Mouse (Mus musculus) heart, embryonic 16.5 days (tissue): Measurements from ENCODE around the gene Mrgpra6. TPM values are rescaled to one million over a fixed set of nuclear protein-coding genes. Genes with fewer than 3 reads are reported as not detected.

Experiments used
- ATAC-seq: fragments of 200-750 bp; cut with Nextera tagmentation; replicated peaks from 2 replicates; pipeline ENCODE4 v1.8.0; 2017; ENCODE audit warnings: moderate number of reproducible peaks; ENCODE audit not compliant: insufficient read depth, low FRiP score; ENCODE audit errors: extremely low read depth
- H3K27ac ChIP-seq: fragments of 300-500 bp; sonication (generic); 2 replicates; pipeline ENCODE4 v1.5.1; 2014; ENCODE audit warnings: mild to moderate bottlenecking, low read length, control low read depth, moderate library complexity
- H3K27me3 ChIP-seq: fragments of 300-500 bp; sonication (generic); 2 replicates; pipeline ENCODE4 v1.6.1; 2014; ENCODE audit warnings: low read length, mixed read lengths; ENCODE audit not compliant: control insufficient read depth, insufficient read depth
- H3K36me3 ChIP-seq: fragments of 300-500 bp; sonication (generic); 2 replicates; pipeline ENCODE4 v1.6.1; 2014; ENCODE audit not compliant: control insufficient read depth, insufficient read depth
- H3K4me1 ChIP-seq: fragments of 300-500 bp; sonication (generic); 2 replicates; pipeline ENCODE4 v1.6.1; 2014; ENCODE audit warnings: low read length, mixed read lengths; ENCODE audit not compliant: control insufficient read depth, insufficient read depth
- H3K4me2 ChIP-seq: fragments of 300-500 bp; sonication (generic); 2 replicates; pipeline ENCODE4 v1.6.1; 2014; ENCODE audit warnings: low read depth, mild to moderate bottlenecking, control low read depth, low read length
- H3K4me3 ChIP-seq: fragments of 300-500 bp; sonication (generic); 2 replicates; pipeline ENCODE4 v1.5.1; 2014; ENCODE audit warnings: mild to moderate bottlenecking, control low read depth, low read length
- H3K9ac ChIP-seq: fragments of 300-500 bp; sonication (generic); 2 replicates; pipeline ENCODE4 v1.6.1; 2014; ENCODE audit warnings: low read length, control low read depth
- H3K9me3 ChIP-seq: fragments of 300-500 bp; sonication (generic); replicated peaks from 2 replicates; pipeline ENCODE4 v1.6.1; 2016; ENCODE audit warnings: low read length; ENCODE audit not compliant: control insufficient read depth
- WGBS: fragments of 180-500 bp; shearing (Covaris S2); extraction: QIAGEN DNeasy Blood & Tissue Kit; methylation state at CpG from one replicate; pipeline ENCODE4 v1.1.7; 2014; 5-methylcytosine and 5-hydroxymethylcytosine counted together
- polyA plus RNA-seq: library from polyadenylated mRNA; unstranded; fragments of >200 nt; fragmentation: Nextera tagmentation; extraction: Ambion mirVana; gene quantifications from 2 replicates; pipeline ENCODE4 v1.2.1, GENCODE M21; 2015

The Mrgpra6 gene
- not detected in 2 replicates for polyA plus RNA-seq

DNA sequence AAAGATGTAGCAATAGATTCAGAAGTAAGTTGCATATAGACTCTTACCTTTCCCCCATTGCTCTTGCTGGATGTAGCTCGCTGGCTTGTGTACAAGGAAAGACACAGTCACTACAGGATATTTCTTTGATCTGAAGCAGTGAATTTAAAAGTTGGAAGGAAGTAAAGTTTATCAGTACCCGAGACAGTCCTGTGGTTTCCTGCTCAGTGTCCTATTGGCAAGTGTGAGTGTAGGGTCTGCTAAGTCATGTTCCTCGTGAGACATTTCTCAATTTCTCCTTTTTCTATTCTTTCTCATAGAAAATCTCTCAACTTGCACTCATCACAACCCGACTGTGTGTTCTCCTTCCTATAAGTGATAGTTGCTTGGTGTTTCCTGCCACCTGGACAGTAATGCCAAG lies at the start of gene Mrgpra6:
Gene Mrgpra6, minus strand, starts transcription at position 91 of the 400 bp plus-strand sequence.
- ATAC-seq = no peak
- Histone ChIP-seq H3K4me2 (no peak within 1 kb of the TSS), H3K27me3 (no peaks in the 10 kb centered on the region), H3K36me3 (no peaks in the 10 kb centered on the region), H3K27ac (no peak within 1 kb of the TSS), H3K4me1 (no peaks in the 10 kb centered on the region), H3K4me3 (no peak within 1 kb of the TSS), H3K9me3 (no peaks in the 10 kb centered on the region), H3K9ac (no peak within 1 kb of the TSS)
- WGBS = 50% methylated on average over 4 of the region's 4 CpGs

DNA sequence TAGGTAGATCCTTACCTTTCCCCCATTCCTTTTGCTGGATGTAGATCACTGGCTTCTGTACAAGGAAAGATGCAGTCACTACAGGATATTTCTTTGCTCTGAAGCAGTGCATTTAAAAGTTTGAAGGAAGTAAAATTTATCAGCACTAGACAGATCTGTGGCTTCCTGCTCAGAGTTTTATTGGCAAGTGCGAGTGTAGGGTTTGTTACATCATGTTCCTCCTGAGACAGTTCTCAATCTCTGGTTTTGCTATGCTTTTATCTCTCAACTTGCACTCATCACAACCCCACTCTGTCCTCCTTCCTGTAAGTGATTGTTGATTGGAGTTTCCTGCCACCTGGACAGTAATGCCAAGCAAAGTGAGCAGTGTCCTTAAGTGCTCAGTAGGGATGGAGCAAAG lies 48.0 kb upstream of the Mrgpra6 start, which contains the start of gene Mrgpra9:
Gene Mrgpra9, minus strand, starts transcription at position 79 of the 400 bp plus-strand sequence.
- WGBS = 34% methylated on average over 1 of the region's 1 CpGs
- H3K27me3 ChIP-seq = no peaks in the 10 kb centered on the region
- H3K9me3 ChIP-seq = no peaks in the 10 kb centered on the region

DNA sequence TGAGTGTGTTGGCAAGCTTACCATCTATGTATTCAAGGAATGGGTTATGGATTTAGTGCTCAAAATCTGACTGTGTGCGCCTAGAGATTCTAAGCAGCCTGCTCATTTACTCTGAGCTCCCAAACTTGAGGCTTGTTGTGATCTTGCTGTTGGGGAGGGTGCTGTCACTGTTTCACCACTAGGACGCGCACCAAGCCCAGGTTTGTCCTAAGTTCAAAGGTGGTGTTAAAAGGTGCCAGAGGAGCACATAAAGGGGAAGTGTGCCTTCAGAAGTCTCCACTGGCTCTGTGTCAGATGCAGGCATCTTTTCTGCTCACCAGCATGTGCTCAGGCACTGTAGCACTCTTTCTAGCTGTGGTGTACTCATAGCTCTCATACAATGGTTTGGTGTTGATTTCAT lies 39.9 kb upstream of the Mrgpra6 start:
- no peak for ATAC-seq
- WGBS = 51% methylated on average over 3 of the region's 3 CpGs

More for the DNA sequence above, 48.0 kb upstream of the Mrgpra6 start, which contains the start of gene Mrgpra9:
- no peak within 1 kb of the TSS for H3K4me3 ChIP-seq
- H3K27ac ChIP-seq = no peak within 1 kb of the TSS
- no peak for ATAC-seq
- no peaks in the 10 kb centered on the region for H3K4me1 ChIP-seq
- no peak within 1 kb of the TSS for H3K9ac ChIP-seq
- no peaks in the 10 kb centered on the region for H3K36me3 ChIP-seq
- H3K4me2 ChIP-seq = no peak within 1 kb of the TSS

DNA sequence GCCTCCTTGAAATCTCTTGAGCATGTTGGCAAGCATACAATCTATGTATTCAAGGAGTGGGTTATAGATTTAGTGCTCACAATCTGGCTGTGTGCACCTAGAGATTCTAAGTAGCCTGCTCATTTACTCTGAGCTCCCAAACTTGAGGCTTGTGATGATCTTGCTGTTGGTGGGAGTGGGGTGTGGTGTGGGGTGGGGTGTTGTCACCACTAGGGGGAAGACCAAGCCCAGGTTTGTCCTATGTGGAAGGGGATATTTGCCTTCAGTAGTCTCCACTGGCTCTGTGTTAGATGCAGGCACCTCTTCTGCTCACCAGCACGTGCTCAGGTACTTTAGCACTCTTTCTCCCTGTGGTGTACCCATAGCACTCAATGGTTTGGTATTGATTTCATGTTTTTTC lies 9.4 kb downstream of the Mrgpra6 start:
- Histone ChIP-seq H3K27me3 (no peaks in the 10 kb centered on the region), H3K27ac (no peak overlapping the region), H3K9me3 (no peaks in the 10 kb centered on the region), H3K4me3 (no peak overlapping the region), H3K9ac (no peak overlapping the region), H3K4me1 (no peaks in the 10 kb centered on the region), H3K4me2 (no peak overlapping the region), H3K36me3 (no peaks in the 10 kb centered on the region)
- 47% methylated on average over 1 of the region's 1 CpGs for WGBS
- ATAC-seq = no peak

More for the DNA sequence above, 39.9 kb upstream of the Mrgpra6 start:
- no peaks in the 10 kb centered on the region for H3K36me3 ChIP-seq
- no peak overlapping the region for H3K4me3 ChIP-seq
- no peaks in the 10 kb centered on the region for H3K4me1 ChIP-seq
- no peak overlapping the region for H3K4me2 ChIP-seq
- H3K9me3 ChIP-seq = no peaks in the 10 kb centered on the region
- no peak overlapping the region for H3K27ac ChIP-seq
- H3K27me3 ChIP-seq = no peaks in the 10 kb centered on the region
- H3K9ac ChIP-seq = no peak overlapping the region

DNA sequence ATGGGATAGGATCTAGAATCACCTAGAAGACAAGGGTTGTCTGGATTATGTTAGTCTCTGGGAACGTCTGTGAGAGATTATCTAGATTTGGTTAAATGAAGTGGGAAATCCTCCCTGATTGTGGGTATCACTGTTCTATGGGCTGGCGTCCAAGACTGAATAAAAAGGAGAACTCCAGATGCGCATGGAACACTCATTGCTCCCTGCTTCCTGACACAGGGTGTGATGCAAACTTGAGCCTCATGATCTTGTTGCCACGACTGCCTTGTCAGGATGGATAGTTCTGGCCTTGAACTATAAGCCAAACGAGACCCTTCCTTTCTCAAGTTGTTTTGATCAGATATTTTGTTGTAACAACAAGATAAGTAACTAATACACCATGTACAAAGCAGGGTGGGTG lies 33.9 kb downstream of the Mrgpra6 start:
- Histone ChIP-seq H3K9me3 (no peaks in the 10 kb centered on the region), H3K4me1 (no peaks in the 10 kb centered on the region), H3K36me3 (no peaks in the 10 kb centered on the region), H3K9ac (no peak overlapping the region), H3K4me3 (no peak overlapping the region), H3K27me3 (no peaks in the 10 kb centered on the region), H3K4me2 (no peak overlapping the region), H3K27ac (no peak overlapping the region)
- ATAC-seq = no peak
- WGBS = 56% methylated on average over 5 of the region's 5 CpGs

DNA sequence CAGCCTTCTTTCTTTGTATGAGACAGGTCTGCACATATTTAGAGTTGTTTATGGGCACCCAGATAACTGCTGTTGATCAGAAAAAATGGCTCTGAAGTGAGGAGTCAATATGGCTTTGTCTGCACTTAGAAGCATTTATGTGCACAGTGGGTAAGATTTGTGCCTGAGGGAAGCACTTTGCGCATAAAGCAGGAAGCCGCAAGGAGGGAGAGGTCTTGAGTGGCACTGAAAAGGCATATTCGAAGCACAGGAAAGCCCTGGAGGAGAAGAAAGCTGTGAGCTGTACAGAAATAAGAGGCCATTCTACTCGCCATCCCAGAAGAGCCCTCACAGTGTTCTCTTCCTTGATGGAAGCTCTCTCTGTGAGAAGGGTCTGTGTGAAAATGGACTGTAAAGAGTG lies 39.7 kb downstream of the Mrgpra6 start:
- WGBS = 62% methylated on average over 4 of the region's 4 CpGs
- H3K9ac ChIP-seq = no peak overlapping the region
- H3K9me3 ChIP-seq = no peaks in the 10 kb centered on the region
- no peak overlapping the region for H3K27ac ChIP-seq
- H3K4me3 ChIP-seq = no peak overlapping the region
- no peaks in the 10 kb centered on the region for H3K27me3 ChIP-seq
- ATAC-seq = no peak
- no peaks in the 10 kb centered on the region for H3K36me3 ChIP-seq
- no peak overlapping the region for H3K4me2 ChIP-seq
- H3K4me1 ChIP-seq = no peaks in the 10 kb centered on the region

DNA sequence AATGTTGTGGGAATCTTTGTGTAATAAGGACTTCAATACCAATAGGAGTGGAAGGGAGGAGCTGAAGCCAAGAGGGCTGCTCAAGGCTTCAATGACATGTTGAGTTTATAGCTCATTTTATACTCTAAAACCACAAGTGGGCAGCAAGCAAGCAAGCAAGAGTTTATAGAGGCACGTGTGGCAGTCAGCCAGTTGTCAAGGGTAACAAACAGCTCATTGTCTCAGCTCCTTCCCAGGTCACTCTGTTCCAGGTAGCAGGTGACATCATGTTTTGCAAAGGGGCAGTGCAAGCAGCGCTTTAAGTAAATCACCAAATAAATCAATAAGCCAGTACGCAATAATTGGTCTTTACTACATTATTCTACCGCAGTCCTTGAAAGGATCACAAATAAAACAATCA lies 41.5 kb downstream of the Mrgpra6 start:
- Histone ChIP-seq H3K9ac (no peak overlapping the region), H3K27ac (no peak overlapping the region), H3K4me1 (no peaks in the 10 kb centered on the region), H3K4me3 (no peak overlapping the region), H3K36me3 (no peaks in the 10 kb centered on the region), H3K4me2 (no peak overlapping the region), H3K9me3 (no peaks in the 10 kb centered on the region), H3K27me3 (no peaks in the 10 kb centered on the region)
- 79% methylated on average over 4 of the region's 4 CpGs for WGBS
- ATAC-seq = no peak

DNA sequence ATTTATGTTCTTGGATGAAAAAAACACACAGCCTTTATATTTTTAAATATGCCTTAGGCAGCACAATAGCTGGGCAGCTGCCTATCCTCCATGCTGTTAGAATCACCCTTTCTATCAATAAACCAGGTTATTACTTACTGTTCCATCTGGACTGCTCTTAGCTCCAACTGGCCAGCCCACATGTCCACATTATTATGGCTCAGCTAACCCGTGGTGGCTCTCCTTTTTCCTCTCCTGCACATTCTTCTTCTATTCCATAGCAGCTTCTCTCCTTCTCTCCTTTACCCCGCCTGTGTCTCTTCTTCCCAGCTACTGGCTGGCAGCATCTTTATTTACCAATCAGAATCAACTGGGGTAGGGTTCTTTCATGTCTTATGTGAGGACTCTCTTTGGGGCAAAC lies 46.3 kb downstream of the Mrgpra6 start:
- H3K27me3 ChIP-seq = no peaks in the 10 kb centered on the region
- no peaks in the 10 kb centered on the region for H3K9me3 ChIP-seq
- H3K27ac ChIP-seq = no peak overlapping the region
- no peak overlapping the region for H3K4me2 ChIP-seq
- H3K9ac ChIP-seq = no peak overlapping the region
- H3K4me1 ChIP-seq = no peaks in the 10 kb centered on the region
- no peaks in the 10 kb centered on the region for H3K36me3 ChIP-seq
- 53% methylated on average over 2 of the region's 2 CpGs for WGBS
- no peak for ATAC-seq
- no peak overlapping the region for H3K4me3 ChIP-seq

DNA sequence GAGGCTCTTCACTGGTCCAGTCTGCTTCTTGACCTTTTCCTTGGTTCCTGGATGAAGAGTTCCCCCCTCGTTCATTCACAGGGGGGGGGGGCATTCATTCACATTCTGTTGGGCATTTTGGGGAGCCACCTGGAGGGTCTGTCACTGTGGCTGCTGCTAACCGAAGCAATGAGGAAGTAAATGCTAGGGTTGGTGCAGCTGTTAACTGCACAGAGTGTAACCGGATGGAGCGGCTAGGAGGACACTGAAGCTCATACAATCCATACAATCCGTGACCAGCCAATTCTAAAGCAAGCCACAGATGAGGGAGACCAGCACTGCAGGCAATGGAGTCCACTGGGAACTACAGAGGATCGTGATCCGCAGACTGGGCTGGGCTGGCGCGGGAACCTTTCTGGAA lies 47.0 kb downstream of the Mrgpra6 start:
- no peak for ATAC-seq
- no peaks in the 10 kb centered on the region for H3K27me3 ChIP-seq

More for the DNA sequence above, 47.0 kb downstream of the Mrgpra6 start:
- WGBS = 77% methylated on average over 9 of the region's 9 CpGs
- H3K4me2 ChIP-seq = no peak overlapping the region
- no peak overlapping the region for H3K27ac ChIP-seq
- H3K36me3 ChIP-seq = no peaks in the 10 kb centered on the region
- H3K4me3 ChIP-seq = no peak overlapping the region
- H3K9ac ChIP-seq = no peak overlapping the region
- no peaks in the 10 kb centered on the region for H3K4me1 ChIP-seq
- no peaks in the 10 kb centered on the region for H3K9me3 ChIP-seq
